Mouse (Mus musculus) hindbrain, postnatal 0 days (tissue): Measurements from ENCODE around the gene Unc13b. TPM values are rescaled to one million over a fixed set of nuclear protein-coding genes. Genes with fewer than 3 reads are reported as not detected.

Experiments used
- ATAC-seq: fragments of 200-750 bp; cut with Nextera tagmentation; 2 replicates; pipeline ENCODE4 v1.8.0; 2017; ENCODE audit warnings: mild to moderate bottlenecking, moderate TSS enrichment, moderate library complexity
- DNase-seq: peaks from one replicate; pipeline ENCODE4 v3.0.0-alpha.2; 2015; ENCODE audit warnings: low spot score
- H3K27ac ChIP-seq: fragments of 300-500 bp; sonication (generic); 2 replicates; pipeline ENCODE4 v1.5.1; 2014; ENCODE audit warnings: mild to moderate bottlenecking
- H3K27me3 ChIP-seq: fragments of 300-500 bp; sonication (generic); 2 replicates; pipeline ENCODE4 v1.6.1; 2014; ENCODE audit warnings: low read length, mixed read lengths; ENCODE audit not compliant: insufficient read depth
- H3K36me3 ChIP-seq: fragments of 300-500 bp; sonication (generic); 2 replicates; pipeline ENCODE4 v1.6.1; 2014; ENCODE audit warnings: low read length, mixed read lengths; ENCODE audit not compliant: insufficient read depth
- H3K4me1 ChIP-seq: fragments of 300-500 bp; sonication (generic); 2 replicates; pipeline ENCODE4 v1.6.1; 2014; ENCODE audit warnings: antibody characterized with exemption, low read length, mixed read lengths; ENCODE audit not compliant: insufficient read depth
- H3K4me2 ChIP-seq: fragments of 300-500 bp; sonication (generic); 2 replicates; pipeline ENCODE4 v1.6.1; 2014; ENCODE audit warnings: low read depth, mild to moderate bottlenecking, low read length, moderate library complexity, mixed read lengths
- H3K4me3 ChIP-seq: fragments of 300-500 bp; sonication (generic); 2 replicates; pipeline ENCODE4 v1.5.1; 2014; ENCODE audit warnings: low read length
- H3K9ac ChIP-seq: fragments of 300-500 bp; sonication (generic); replicated peaks from 2 replicates; pipeline ENCODE4 v1.6.1; 2014; ENCODE audit warnings: mild to moderate bottlenecking, low read length, moderate library complexity, mixed read lengths
- H3K9me3 ChIP-seq: fragments of 300-500 bp; sonication (generic); 2 replicates; pipeline ENCODE4 v1.6.1; 2016; ENCODE audit warnings: low read length, mixed read lengths
- CTCF ChIP-seq: IDR thresholded peaks from 2 replicates; pipeline ENCODE4 v1.5.1; 2016; ENCODE audit warnings: antibody characterized with exemption, control low read depth, low read depth
- WGBS: fragments of 180-500 bp; shearing (Covaris S2); extraction: QIAGEN DNeasy Blood & Tissue Kit; methylation state at CpG from one replicate; pipeline ENCODE4 v1.1.7; 2014; 5-methylcytosine and 5-hydroxymethylcytosine counted together
- polyA plus RNA-seq: library from polyadenylated mRNA; unstranded; fragments of >200 nt; fragmentation: Nextera tagmentation; extraction: Ambion mirVana; gene quantifications from 2 replicates; pipeline ENCODE4 v1.2.1, GENCODE M21; 2015
- total RNA-seq: library from RNA; depleted of rRNA; stranded (reverse); fragments of >200 nt; gene quantifications from 2 replicates; pipeline ENCODE4 v1.2.3, GENCODE M21; 2014; rRNA removed

Gene Unc13b
- total and polyA plus RNA-seq, 2 experiments from 2014 or later = 6.6 to 40.4 TPM

DNA sequence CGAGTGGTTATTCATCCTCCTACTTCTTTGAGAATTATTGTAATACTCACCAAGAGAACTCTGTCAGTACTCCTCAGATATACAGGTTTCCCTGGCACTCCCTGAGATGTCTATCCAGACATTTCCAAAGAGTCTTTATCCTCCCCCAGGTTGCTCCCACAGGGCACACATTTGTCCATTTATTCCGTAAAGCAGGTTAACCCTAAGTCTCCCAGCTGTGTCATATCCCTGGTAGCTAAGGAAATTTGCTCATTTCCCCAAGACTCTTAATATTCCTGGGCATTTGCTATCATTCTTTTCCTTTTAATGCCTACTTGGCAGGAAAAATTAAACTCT lies 208.5 kb downstream of the Unc13b start:
- Histone ChIP-seq H3K4me1 (no peaks in the 10 kb centered on the region), H3K4me3 (peak overlapping the region; percentile 40), H3K9me3 (no peaks in the 10 kb centered on the region), H3K9ac (peak overlapping the region; percentile 49; the same call in 1 of the 2 replicates), H3K27ac (0 out of 2 replicates have a peak overlapping the region, but pooled peaks have one; percentile 62), H3K36me3 (no peaks in the 10 kb centered on the region), H3K4me2 (peak overlapping the region; percentile 64), H3K27me3 (no peaks in the 10 kb centered on the region)
- DNase-seq = no peak
- TF ChIP-seq CTCF = no peak
- WGBS = 6% methylated on average over 2 of the region's 2 CpGs
- peak; percentile 54 for ATAC-seq

DNA sequence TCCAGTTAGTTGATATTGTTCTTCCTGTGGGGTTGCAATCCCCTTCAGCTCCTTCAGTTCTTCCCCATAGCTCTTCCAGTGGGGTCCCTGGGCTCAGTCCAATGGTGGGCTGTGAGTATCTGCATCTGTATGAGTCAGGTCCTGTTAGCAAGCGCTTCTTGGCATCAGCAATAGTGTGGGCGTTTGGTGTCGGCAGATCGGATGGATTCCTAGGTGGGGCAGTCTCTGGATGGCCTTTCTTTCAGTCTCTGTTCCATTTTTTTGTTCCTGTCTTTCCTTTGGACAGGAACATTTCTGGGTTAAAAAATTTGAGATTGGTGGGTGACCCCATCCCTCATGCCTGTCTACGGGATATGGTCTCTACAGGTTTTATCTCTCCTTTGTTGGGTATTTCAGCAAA lies 226.7 kb downstream of the Unc13b start:
- no peak for DNase-seq
- 90% methylated on average over 5 of the region's 5 CpGs for WGBS
- Histone ChIP-seq H3K4me3 (no peak overlapping the region), H3K27ac (no peak overlapping the region), H3K27me3 (no peaks in the 10 kb centered on the region), H3K9me3 (no peaks in the 10 kb centered on the region), H3K9ac (no peak overlapping the region), H3K4me2 (no peak overlapping the region), H3K36me3 (no peaks in the 10 kb centered on the region), H3K4me1 (no peaks in the 10 kb centered on the region)
- no peak for ATAC-seq
- no peak for TF ChIP-seq CTCF

GRCm38 (mm10) chr4:43287305-43287704 lies 228.6 kb downstream of the Unc13b start:
- Histone ChIP-seq H3K27me3 (no peaks in the 10 kb centered on the region), H3K27ac (no peak overlapping the region), H3K9me3 (no peaks in the 10 kb centered on the region), H3K36me3 (no peaks in the 10 kb centered on the region), H3K4me1 (no peaks in the 10 kb centered on the region), H3K9ac (no peak overlapping the region), H3K4me2 (no peak overlapping the region), H3K4me3 (no peak overlapping the region)
- no peak for TF ChIP-seq CTCF
- 74% methylated on average over 3 of the region's 3 CpGs for WGBS
- ATAC-seq (no peak), DNase-seq (no peak)

DNA sequence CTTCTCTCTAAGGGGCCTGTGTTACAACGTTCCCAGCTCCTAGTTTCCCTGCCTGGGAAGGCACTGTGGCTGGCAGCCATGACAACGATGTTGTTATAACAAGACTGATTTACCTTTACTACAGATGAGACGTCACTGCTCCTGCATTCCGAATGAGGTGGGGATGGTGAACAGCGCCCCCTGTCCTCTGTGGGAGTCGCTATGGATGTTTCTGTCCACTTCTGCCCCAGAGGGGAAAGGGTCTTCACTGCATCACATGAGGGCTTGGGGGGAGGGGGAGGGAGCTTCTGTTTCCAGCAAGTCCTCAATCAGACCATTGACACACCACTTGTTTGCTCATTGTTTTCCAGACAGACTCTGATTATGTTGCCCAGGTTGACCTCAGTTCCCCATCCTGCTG lies 235.2 kb downstream of the Unc13b start:
- Histone ChIP-seq H3K4me3 (no peak overlapping the region), H3K4me2 (no peak overlapping the region), H3K9ac (no peak overlapping the region), H3K36me3 (no peaks in the 10 kb centered on the region), H3K9me3 (no peaks in the 10 kb centered on the region), H3K27me3 (no peaks in the 10 kb centered on the region), H3K4me1 (no peaks in the 10 kb centered on the region), H3K27ac (no peak overlapping the region)
- TF ChIP-seq CTCF = peak; percentile 37
- no peak for ATAC-seq
- WGBS = 41% methylated on average over 6 of the region's 6 CpGs
- DNase-seq = no peak

DNA sequence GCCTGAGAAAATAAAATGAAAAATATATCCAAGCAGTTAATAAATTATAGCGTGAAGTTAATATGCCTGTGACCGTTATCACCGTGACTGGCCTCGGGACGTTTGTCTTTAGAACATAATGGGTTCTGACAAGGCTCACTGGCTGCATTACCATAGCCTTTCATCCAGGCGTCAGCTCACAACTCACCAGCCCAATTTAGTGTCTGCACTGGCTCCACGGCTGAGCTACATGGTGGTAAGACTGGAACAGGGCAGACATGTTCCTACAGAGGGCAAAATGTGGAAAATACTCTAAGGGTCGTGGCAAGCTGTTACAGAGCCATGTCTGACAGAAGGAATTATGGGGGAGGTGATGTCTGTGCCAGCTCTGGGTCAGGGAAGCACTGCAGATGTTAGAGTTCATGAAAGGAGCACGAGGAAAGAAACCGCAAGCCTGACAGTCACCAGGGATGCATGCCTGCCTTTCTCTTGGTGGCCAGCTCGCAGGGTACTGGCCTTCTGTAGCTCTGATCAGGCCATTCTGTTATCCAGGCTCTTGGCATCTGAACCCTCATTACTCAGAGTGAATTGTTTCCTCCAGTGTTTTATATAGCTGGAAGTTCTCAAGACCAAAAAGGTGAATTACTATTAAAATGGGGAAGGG lies 251.1 kb downstream of the Unc13b start:
- Histone ChIP-seq H3K27ac (peak overlapping the region; percentile 58; the same call in 1 of the 2 replicates), H3K9ac (no peak overlapping the region), H3K4me3 (no peak overlapping the region), H3K27me3 (no peaks in the 10 kb centered on the region), H3K36me3 (no peaks in the 10 kb centered on the region), H3K4me1 (no peaks in the 10 kb centered on the region), H3K9me3 (no peaks in the 10 kb centered on the region), H3K4me2 (no peak overlapping the region)
- ATAC-seq = peak; percentile 73
- WGBS = 11% methylated on average over 11 of the region's 11 CpGs
- no peak for TF ChIP-seq CTCF
- DNase-seq = peak; percentile 29

Other genes with a start within 250 kb of the Unc13b start
- gene Fam205a1, start 205.1 kb upstream of the Unc13b start, total RNA-seq = 0.07 TPM in 1 of 2 replicates, not detected in the other
- 0.15 TPM in 1 of 2 replicates, not detected in the other for gene Fam205a1, start 205.1 kb upstream of the Unc13b start, polyA plus RNA-seq
- 0.05 TPM in 1 of 2 replicates, not detected in the other for gene Gm12394, start 202.2 kb upstream of the Unc13b start, total RNA-seq
- gene Gm12394, start 202.2 kb upstream of the Unc13b start, polyA plus RNA-seq = 0.55 and 0.68 TPM in 2 replicates
- not detected in 2 replicates for gene Fam205c, start 184.7 kb upstream of the Unc13b start, total RNA-seq
- gene Fam205c, start 184.7 kb upstream of the Unc13b start, polyA plus RNA-seq = 4.7 TPM in 2 replicates
- gene Phf24, start 142.3 kb upstream of the Unc13b start, total RNA-seq = 123 and 130 TPM in 2 replicates
- gene Phf24, start 142.3 kb upstream of the Unc13b start, polyA plus RNA-seq = 33.9 and 38.6 TPM in 2 replicates
- gene Dnajb5, start 109.1 kb upstream of the Unc13b start, total RNA-seq = 88.0 and 96.9 TPM in 2 replicates
- gene Dnajb5, start 109.1 kb upstream of the Unc13b start, polyA plus RNA-seq = 28.1 and 33.4 TPM in 2 replicates
- gene 1700022I11Rik, start 89.3 kb upstream of the Unc13b start, total RNA-seq = not detected in 2 replicates
- gene 1700022I11Rik, start 89.3 kb upstream of the Unc13b start, polyA plus RNA-seq = 0.37 and 0.60 TPM in 2 replicates
- 187 and 191 TPM in 2 replicates for gene Vcp, start 58.4 kb upstream of the Unc13b start, total RNA-seq
- gene Vcp, start 58.4 kb upstream of the Unc13b start, polyA plus RNA-seq = 445 and 455 TPM in 2 replicates
- gene Fancg, start 48.4 kb upstream of the Unc13b start, total RNA-seq = 10.5 and 13.1 TPM in 2 replicates
- 14.2 and 14.5 TPM in 2 replicates for gene Fancg, start 48.4 kb upstream of the Unc13b start, polyA plus RNA-seq
- 27.7 and 33.4 TPM in 2 replicates for gene Pigo, start 33.1 kb upstream of the Unc13b start, total RNA-seq
- gene Pigo, start 33.1 kb upstream of the Unc13b start, polyA plus RNA-seq = 20.8 and 22.1 TPM in 2 replicates
- 86.2 and 118 TPM in 2 replicates for gene Stoml2, start 27.2 kb upstream of the Unc13b start, total RNA-seq
- gene Stoml2, start 27.2 kb upstream of the Unc13b start, polyA plus RNA-seq = 256 and 272 TPM in 2 replicates
- gene Fam214b, start 12.7 kb upstream of the Unc13b start, total RNA-seq = 36.0 and 54.9 TPM in 2 replicates
- gene Fam214b, start 12.7 kb upstream of the Unc13b start, polyA plus RNA-seq = 25.0 TPM in 2 replicates
- 0.32 and 2.4 TPM in 2 replicates for gene Atp8b5, start 208.2 kb downstream of the Unc13b start, total RNA-seq
- gene Atp8b5, start 208.2 kb downstream of the Unc13b start, polyA plus RNA-seq = 0.44 and 0.54 TPM in 2 replicates